Mouse (Mus musculus): ENCODE data around the gene Cox8b. TPM values are rescaled to one million over a fixed set of nuclear protein-coding genes. Genes with fewer than 3 reads are reported as not detected.
A peak's percentile ranks its signal among the peaks of the same experiment; 100 is the strongest.
"Not testable (repeated sequence)": the region's sequence is repeated elsewhere in the genome, so short reads cannot be mapped to it uniquely, and the experiment has no call there.

Gene Cox8b
- polyA plus RNA-seq, 1 experiment from 2014 or later = 1.2 TPM

DNA sequence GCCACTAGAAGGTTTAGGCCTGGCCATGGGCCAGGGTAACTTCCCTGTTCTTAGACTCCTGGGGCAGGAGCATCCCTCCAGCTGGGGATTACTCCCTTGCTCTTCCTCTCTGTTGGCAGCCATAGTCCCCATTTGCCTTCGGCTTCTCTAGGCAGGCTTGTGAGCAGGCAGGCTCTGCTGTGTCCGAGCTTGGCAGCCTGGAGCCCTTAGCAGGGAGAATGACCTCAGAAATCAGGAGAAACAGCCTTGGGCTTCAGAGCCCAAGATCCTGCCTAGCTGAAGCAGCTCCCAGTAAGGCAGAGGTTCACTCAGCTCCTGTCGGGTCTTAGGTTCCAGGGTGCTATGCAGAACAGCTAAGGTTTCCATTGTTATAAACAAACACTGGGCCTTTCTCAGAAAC is 1.1 kb downstream of the Cox8b start:
- H3K4me2 ChIP-seq (ENCODE audit: low read depth, low read length) = no peak overlapping the region
- H3K9me3 ChIP-seq (ENCODE audit: low read length) = no peaks in the 10 kb centered on the region
- H3K27ac ChIP-seq (ENCODE audit: low read depth) = no peak overlapping the region
- ATAC-seq = no peak
- no peak overlapping the region for H3K9ac ChIP-seq (replicated peaks)
- 78% methylated on average over 3 of the region's 3 CpGs for WGBS (ENCODE audit: insufficient replicate concordance)
- H3K4me1 ChIP-seq (ENCODE audit: insufficient read depth) = no peaks in the 10 kb centered on the region
- H3K4me3 ChIP-seq (ENCODE audit: low read depth, low read length) = no peak overlapping the region
- TF ChIP-seq EP300 (IDR thresholded peaks at IDR 0.05; ENCODE audit: low read depth) (no peak), CTCF (IDR thresholded peaks at IDR 0.05; ENCODE audit: low read depth) (no peak)
- H3K36me3 ChIP-seq (replicated peaks; ENCODE audit: insufficient read depth, low read length) = peaks cover 34% of the 10 kb centered on the region
- no peaks in the 10 kb centered on the region for H3K27me3 ChIP-seq (ENCODE audit: insufficient read depth, low read length)
- DNase-seq = no peak

DNA sequence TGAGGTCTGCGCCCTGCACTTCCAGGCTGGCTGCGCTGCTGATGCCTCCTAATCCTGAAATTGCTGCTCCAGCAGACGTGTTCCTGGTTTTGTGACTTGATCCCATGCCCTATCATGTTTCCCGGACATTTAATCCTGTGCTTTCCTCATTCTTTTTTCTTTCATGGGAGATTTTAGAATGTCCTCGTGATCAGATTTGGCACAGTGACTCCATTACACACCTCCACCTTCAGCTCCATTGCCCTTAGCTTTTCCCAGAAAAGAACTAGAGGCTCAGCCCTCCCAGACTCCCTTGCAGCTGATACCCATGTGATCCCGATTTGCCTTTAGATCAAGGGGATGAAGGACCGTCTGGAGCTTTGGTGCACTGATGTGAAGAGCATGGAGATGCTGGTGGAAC is 2.4 kb downstream of the Cox8b start:
- H3K4me3 ChIP-seq (ENCODE audit: low read depth, low read length) = no peak overlapping the region
- H3K4me1 ChIP-seq (ENCODE audit: insufficient read depth) = no peaks in the 10 kb centered on the region
- WGBS (ENCODE audit: insufficient replicate concordance) = 77% methylated on average over 7 of the region's 7 CpGs
- no peaks in the 10 kb centered on the region for H3K9me3 ChIP-seq (ENCODE audit: low read length)
- H3K4me2 ChIP-seq (ENCODE audit: low read depth, low read length) = no peak overlapping the region
- H3K27me3 ChIP-seq (ENCODE audit: insufficient read depth, low read length) = no peaks in the 10 kb centered on the region
- H3K9ac ChIP-seq (replicated peaks) = no peak overlapping the region
- DNase-seq (no peak), ATAC-seq (no peak)
- H3K27ac ChIP-seq (ENCODE audit: low read depth) = no peak overlapping the region
- TF ChIP-seq CTCF (IDR thresholded peaks at IDR 0.05; ENCODE audit: low read depth) (no peak), EP300 (IDR thresholded peaks at IDR 0.05; ENCODE audit: low read depth) (no peak)
- peaks cover 39% of the 10 kb centered on the region for H3K36me3 ChIP-seq (replicated peaks; ENCODE audit: insufficient read depth, low read length)

DNA sequence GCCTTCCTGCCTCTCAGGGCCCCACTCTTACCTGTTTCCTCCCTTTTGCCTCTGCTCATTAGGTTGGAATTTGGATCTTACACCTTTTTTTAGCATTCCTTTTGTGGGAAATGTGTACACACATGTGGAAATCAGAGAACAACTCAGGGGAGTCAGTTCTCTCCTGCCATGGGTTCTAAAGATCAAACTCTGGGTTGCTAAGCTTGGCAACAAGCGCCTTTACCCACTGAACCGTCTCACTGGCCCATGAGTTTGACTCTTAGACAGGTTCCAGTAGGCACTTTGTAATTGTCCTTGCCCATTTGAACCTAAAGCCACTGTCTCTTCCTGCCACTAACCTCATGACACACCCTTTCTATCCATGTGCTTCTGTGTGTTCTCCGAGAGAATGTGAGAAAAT is 5.6 kb downstream of the Cox8b start:
- no peaks in the 10 kb centered on the region for H3K9me3 ChIP-seq (ENCODE audit: low read length)
- no peak overlapping the region for H3K9ac ChIP-seq (replicated peaks)
- DNase-seq = no peak
- H3K27me3 ChIP-seq (ENCODE audit: insufficient read depth, low read length) = no peaks in the 10 kb centered on the region
- H3K4me3 ChIP-seq (ENCODE audit: low read depth, low read length) = no peak overlapping the region
- H3K36me3 ChIP-seq (replicated peaks; ENCODE audit: insufficient read depth, low read length) = peaks cover 57% of the 10 kb centered on the region
- TF ChIP-seq EP300 (IDR thresholded peaks at IDR 0.05; ENCODE audit: low read depth) (no peak), CTCF (IDR thresholded peaks at IDR 0.05; ENCODE audit: low read depth) (no peak)
- WGBS (ENCODE audit: insufficient replicate concordance) = 89% methylated on average over 3 of the region's 3 CpGs
- no peak for ATAC-seq
- no peaks in the 10 kb centered on the region for H3K4me1 ChIP-seq (ENCODE audit: insufficient read depth)
- H3K4me2 ChIP-seq (ENCODE audit: low read depth, low read length) = no peak overlapping the region
- H3K27ac ChIP-seq (ENCODE audit: low read depth) = no peak overlapping the region

DNA sequence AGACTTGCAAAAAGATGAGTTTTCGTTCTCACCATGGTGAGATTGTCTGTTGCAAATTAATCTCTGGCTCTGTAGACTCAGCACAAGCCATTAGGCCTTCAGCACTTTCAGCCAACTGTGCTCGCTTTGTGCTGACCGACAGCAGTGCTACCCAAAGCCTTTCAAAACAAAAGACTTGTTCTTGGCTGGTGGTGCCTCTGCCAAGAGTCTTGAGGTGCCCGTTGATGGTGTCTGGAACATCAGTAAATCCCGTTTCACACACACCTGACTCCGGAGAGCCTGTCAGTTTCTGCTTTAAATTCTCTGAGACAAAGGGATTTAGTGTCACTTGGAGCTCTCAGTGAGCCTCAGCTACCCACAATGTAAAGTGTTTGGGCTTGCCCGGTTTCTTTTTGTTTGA is 6.2 kb downstream of the Cox8b start:
- peaks cover 59% of the 10 kb centered on the region for H3K36me3 ChIP-seq (replicated peaks; ENCODE audit: insufficient read depth, low read length)
- WGBS (ENCODE audit: insufficient replicate concordance) = 84% methylated on average over 7 of the region's 7 CpGs

DNA sequence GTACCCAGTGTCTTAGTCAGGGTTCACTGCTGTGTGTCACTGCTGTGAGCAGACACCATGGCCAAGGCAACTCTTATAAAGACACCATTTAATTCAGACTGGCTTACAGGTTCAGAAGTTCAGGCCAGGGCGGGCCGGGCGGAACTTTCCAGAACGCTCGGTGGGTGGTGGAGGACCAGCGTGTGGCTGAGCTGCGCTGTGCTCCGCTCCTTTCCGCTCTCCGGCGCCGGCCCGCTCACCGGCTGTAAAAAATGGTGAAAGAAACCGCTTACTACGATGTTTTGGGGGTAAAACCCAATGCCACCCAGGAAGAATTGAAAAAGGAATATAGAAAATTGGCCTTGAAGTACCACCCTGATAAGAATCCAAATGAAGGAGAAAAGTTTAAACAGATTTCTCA is 9.6 kb downstream of the Cox8b start:
- ATAC-seq; H3K4me3 ChIP-seq (ENCODE audit: low read depth, low read length); H3K9me3 ChIP-seq (ENCODE audit: low read length); DNase-seq; H3K27ac ChIP-seq (ENCODE audit: low read depth); H3K4me2 ChIP-seq (ENCODE audit: low read depth, low read length); H3K9ac ChIP-seq (replicated peaks); H3K4me1 ChIP-seq (ENCODE audit: insufficient read depth); H3K27me3 ChIP-seq (ENCODE audit: insufficient read depth, low read length): not testable (repeated sequence)
- H3K36me3 ChIP-seq (replicated peaks; ENCODE audit: insufficient read depth, low read length) = peaks cover 67% of the 10 kb centered on the region
- 94% methylated on average over 16 of the region's 16 CpGs for WGBS (ENCODE audit: insufficient replicate concordance)

More for the DNA sequence above, 6.2 kb downstream of the Cox8b start:
- DNase-seq (no peak), ATAC-seq (no peak)
- Histone ChIP-seq H3K27ac (ENCODE audit: low read depth) (no peak overlapping the region), H3K27me3 (ENCODE audit: insufficient read depth, low read length) (no peaks in the 10 kb centered on the region), H3K4me2 (ENCODE audit: low read depth, low read length) (no peak overlapping the region), H3K4me1 (ENCODE audit: insufficient read depth) (no peaks in the 10 kb centered on the region), H3K4me3 (ENCODE audit: low read depth, low read length) (no peak overlapping the region), H3K9ac (replicated peaks) (no peak overlapping the region), H3K9me3 (ENCODE audit: low read length) (no peaks in the 10 kb centered on the region)
- TF ChIP-seq CTCF (IDR thresholded peaks at IDR 0.05; ENCODE audit: low read depth) = no peak
- no peak for TF ChIP-seq EP300 (IDR thresholded peaks at IDR 0.05; ENCODE audit: low read depth)

DNA sequence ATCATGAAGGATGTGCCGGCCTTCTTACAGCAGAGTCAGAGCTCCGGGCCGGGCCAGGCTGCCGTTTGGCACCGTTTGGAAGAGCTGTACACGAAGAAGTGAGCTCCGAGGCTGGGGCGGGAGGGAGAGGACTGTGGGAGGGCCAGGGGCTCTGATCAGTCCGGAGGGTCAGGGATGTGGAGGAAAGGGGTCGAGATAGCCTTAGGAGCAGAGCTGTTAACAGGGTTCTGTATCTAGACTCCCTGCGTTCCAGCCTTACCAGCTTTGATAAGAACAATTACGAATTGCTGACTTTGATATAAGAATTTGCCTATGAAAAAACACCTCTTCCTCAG is 17.8 kb downstream of the Cox8b start:
- peak; percentile 8 for ATAC-seq
- DNase-seq = no peak
- 3% methylated on average over 12 of the region's 12 CpGs for WGBS (ENCODE audit: insufficient replicate concordance)
- peaks cover 26% of the 10 kb centered on the region for H3K36me3 ChIP-seq (replicated peaks; ENCODE audit: insufficient read depth, low read length)
- no peaks in the 10 kb centered on the region for H3K27me3 ChIP-seq (ENCODE audit: insufficient read depth, low read length)
- H3K4me2 ChIP-seq (ENCODE audit: low read depth, low read length) = peak overlapping the region; percentile 89
- peak overlapping the region; percentile 93 for H3K27ac ChIP-seq (ENCODE audit: low read depth)
- H3K4me3 ChIP-seq (ENCODE audit: low read depth, low read length) = peak overlapping the region; percentile 88
- no peaks in the 10 kb centered on the region for H3K9me3 ChIP-seq (ENCODE audit: low read length)
- peak overlapping the region; percentile 90 for H3K9ac ChIP-seq (replicated peaks)
- peaks cover 22% of the 10 kb centered on the region for H3K4me1 ChIP-seq (ENCODE audit: insufficient read depth)
- no peak for TF ChIP-seq CTCF (IDR thresholded peaks at IDR 0.05; ENCODE audit: low read depth)
- no peak for TF ChIP-seq EP300 (IDR thresholded peaks at IDR 0.05; ENCODE audit: low read depth)

All from liver, postnatal 0 days (tissue).